Mouse (Mus musculus) ES-Bruce4 (cell line): ENCODE measurements at regions not wholly inside any gene's neighbourhood (a gene's known extent, or its start where the extent isn't known, plus 50 kb on each side); places are given as distances from the start of the nearest gene placed in this dataset.

Experiments
- CTCF ChIP-seq: IDR thresholded peaks from one replicate; pipeline ENCODE4 v1.8.1; 2011; ENCODE audit warnings: low read depth, low read length
- EP300 ChIP-seq: IDR thresholded peaks from 2 replicates; pipeline ENCODE4 v1.6.1; 2011; ENCODE audit warnings: low read depth, low read length; ENCODE audit not compliant: insufficient read depth
- POLR2A ChIP-seq: IDR thresholded peaks from one replicate; pipeline ENCODE4 v1.8.1; 2011; ENCODE audit warnings: low read length; ENCODE audit not compliant: insufficient read depth

GRCm38 (mm10) chr9:87626432-87626831 lies 104.6 kb downstream of the Tbx18 start:
- TF ChIP-seq CTCF, result no peak
- no peak for TF ChIP-seq EP300
- TF ChIP-seq POLR2A, result no peak
